Mouse (Mus musculus) stomach, postnatal 0 days (tissue): Measurements from ENCODE around the gene Armh1.

Experiments
- CTCF ChIP-seq: IDR thresholded peaks from 2 replicates; pipeline ENCODE4 v1.5.1; 2016; ENCODE audit warnings: antibody characterized with exemption, low read depth, mild to moderate bottlenecking, moderate library complexity
- EP300 ChIP-seq: optimal IDR thresholded peaks from 2 replicates; pipeline ENCODE3; 2016; ENCODE audit warnings: antibody characterized with exemption

GRCm38 (mm10) chr4:117262101-117262913, 10.4 kb upstream of the Armh1 start:
- no peak for TF ChIP-seq CTCF
- no peak for TF ChIP-seq EP300
